Mouse (Mus musculus): ENCODE measurements around the gene Aig1. TPM values are rescaled to one million over a fixed set of nuclear protein-coding genes. Genes with fewer than 3 reads are reported as not detected.

Aig1 gene
- polyA plus RNA-seq, 1 experiment from 2014 or later, result 22.6 TPM

DNA sequence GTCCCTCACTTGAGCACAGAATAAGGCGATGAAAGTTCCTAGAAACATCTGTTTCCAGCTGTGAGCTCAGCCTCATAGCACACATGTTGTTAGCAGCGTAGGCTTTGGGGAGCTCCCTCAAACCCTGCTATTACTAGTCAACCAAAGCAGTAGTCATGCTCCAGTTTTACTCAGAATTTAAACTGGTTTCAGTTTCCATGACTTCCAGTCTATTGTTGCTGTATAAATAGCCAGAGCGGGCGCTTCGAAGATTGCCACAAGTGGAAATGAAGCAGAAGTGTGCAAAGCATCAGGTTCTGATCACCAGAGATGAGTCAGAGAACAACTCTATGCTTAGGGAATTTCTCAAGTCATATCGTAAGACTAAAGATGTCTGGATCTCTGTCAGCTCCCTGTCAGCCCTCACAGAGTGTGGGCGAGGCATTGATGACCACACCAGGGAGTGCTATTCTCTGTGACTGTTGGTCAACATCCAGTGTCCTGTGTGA, 36.2 kb downstream of the Aig1 start:
- Histone ChIP-seq H3K36me3 (replicated peaks; ENCODE audit: control insufficient read depth, insufficient read depth, low read depth, low read length) (no peaks in the 10 kb centered on the region), H3K9ac (replicated peaks; ENCODE audit: low read length) (no peak overlapping the region), H3K27me3 (ENCODE audit: control insufficient read depth, insufficient read depth, low read length) (no peaks in the 10 kb centered on the region), H3K9me3 (replicated peaks; ENCODE audit: control insufficient read depth, low read length) (no peaks in the 10 kb centered on the region), H3K4me2 (ENCODE audit: low read depth, low read length) (no peak overlapping the region), H3K4me1 (ENCODE audit: control insufficient read depth, insufficient read depth, low read length) (no peaks in the 10 kb centered on the region), H3K4me3 (ENCODE audit: low read depth, low read length) (no peak overlapping the region), H3K27ac (replicated peaks; ENCODE audit: low read depth, low read length) (no peak overlapping the region)
- DNase-seq (ENCODE audit: low spot score), result no peak
- 90% methylated on average over 7 of the region's 7 CpGs for WGBS
- ATAC-seq (replicated peaks; ENCODE audit: insufficient number of reproducible peaks, low FRiP score, low TSS enrichment, low read depth), result no peak

DNA sequence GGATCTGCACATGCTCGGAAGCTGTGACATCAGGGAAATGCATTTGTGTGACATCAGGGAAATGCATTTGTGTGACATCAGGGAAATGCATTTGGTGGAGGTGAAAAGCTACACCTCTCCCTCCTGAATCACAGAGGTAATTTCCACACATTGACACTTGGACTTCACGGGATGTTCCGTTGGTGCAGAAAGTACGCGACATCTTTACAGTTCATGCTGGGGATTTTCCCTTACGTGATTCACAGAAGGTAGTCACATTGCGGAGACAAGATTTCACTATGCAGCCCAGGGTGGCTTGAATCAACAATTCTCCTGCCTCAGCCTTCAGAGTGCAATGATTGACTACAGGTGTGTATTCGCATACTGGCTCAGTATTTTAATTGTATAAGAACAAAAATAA, 41.6 kb downstream of the Aig1 start:
- Histone ChIP-seq H3K27me3 (ENCODE audit: control insufficient read depth, insufficient read depth, low read length) (no peaks in the 10 kb centered on the region), H3K4me3 (ENCODE audit: low read depth, low read length) (no peak overlapping the region), H3K4me2 (ENCODE audit: low read depth, low read length) (no peak overlapping the region), H3K36me3 (replicated peaks; ENCODE audit: control insufficient read depth, insufficient read depth, low read depth, low read length) (no peaks in the 10 kb centered on the region), H3K9ac (replicated peaks; ENCODE audit: low read length) (no peak overlapping the region), H3K4me1 (ENCODE audit: control insufficient read depth, insufficient read depth, low read length) (no peaks in the 10 kb centered on the region), H3K9me3 (replicated peaks; ENCODE audit: control insufficient read depth, low read length) (no peaks in the 10 kb centered on the region), H3K27ac (replicated peaks; ENCODE audit: low read depth, low read length) (no peak overlapping the region)
- no peak for DNase-seq (ENCODE audit: low spot score)
- ATAC-seq (replicated peaks; ENCODE audit: insufficient number of reproducible peaks, low FRiP score, low TSS enrichment, low read depth), result no peak
- WGBS, result 90% methylated on average over 8 of the region's 8 CpGs

DNA sequence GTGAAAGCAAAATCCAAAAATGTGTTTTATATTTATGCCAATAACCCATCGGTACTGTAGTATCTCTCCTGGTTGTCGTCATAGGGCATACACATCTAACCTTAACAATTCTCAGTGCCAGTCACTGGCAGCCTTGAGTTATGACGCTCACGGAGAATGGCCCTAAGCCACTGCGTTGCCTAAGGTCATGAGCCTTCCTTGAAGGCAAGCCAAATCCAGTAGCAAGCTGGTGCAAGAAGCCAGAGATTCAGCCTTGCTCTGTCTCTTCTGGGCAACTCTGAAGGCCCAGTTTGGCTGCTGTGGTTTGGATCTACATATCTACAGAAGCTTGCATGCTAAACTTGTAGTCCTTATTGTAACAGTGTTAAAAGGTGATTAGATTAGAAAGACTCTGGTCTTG, 55.2 kb downstream of the Aig1 start:
- H3K9me3 ChIP-seq (replicated peaks; ENCODE audit: control insufficient read depth, low read length), result no peaks in the 10 kb centered on the region
- H3K4me1 ChIP-seq (ENCODE audit: control insufficient read depth, insufficient read depth, low read length), result no peaks in the 10 kb centered on the region
- no peak for DNase-seq (ENCODE audit: low spot score)
- no peak overlapping the region for H3K4me3 ChIP-seq (ENCODE audit: low read depth, low read length)
- no peak overlapping the region for H3K27ac ChIP-seq (replicated peaks; ENCODE audit: low read depth, low read length)
- 88% methylated on average over 5 of the region's 5 CpGs for WGBS
- ATAC-seq (replicated peaks; ENCODE audit: insufficient number of reproducible peaks, low FRiP score, low TSS enrichment, low read depth), result no peak
- H3K9ac ChIP-seq (replicated peaks; ENCODE audit: low read length), result no peak overlapping the region
- H3K4me2 ChIP-seq (ENCODE audit: low read depth, low read length), result no peak overlapping the region
- H3K27me3 ChIP-seq (ENCODE audit: control insufficient read depth, insufficient read depth, low read length), result no peaks in the 10 kb centered on the region
- no peaks in the 10 kb centered on the region for H3K36me3 ChIP-seq (replicated peaks; ENCODE audit: control insufficient read depth, insufficient read depth, low read depth, low read length)

DNA sequence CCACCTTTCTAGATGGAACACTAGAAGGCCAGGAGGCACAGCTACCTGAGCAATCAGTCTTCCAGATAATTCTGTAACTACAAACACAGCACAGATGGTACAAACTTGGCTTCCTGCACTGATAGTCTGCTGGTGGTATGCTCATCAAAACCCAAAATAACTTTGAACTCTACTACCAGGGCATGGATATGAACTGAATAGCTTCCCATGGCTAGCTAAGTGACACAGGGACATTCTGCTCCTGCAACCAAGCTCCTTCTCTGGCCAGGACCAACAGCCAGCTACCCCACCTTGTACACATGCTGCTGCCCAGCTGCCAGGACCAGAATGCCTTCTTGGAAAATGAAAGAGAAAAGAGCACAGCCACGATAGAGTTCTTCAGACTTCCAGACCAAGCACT, 60.5 kb downstream of the Aig1 start:
- H3K36me3 ChIP-seq (replicated peaks; ENCODE audit: control insufficient read depth, insufficient read depth, low read depth, low read length), result no peaks in the 10 kb centered on the region
- no peaks in the 10 kb centered on the region for H3K9me3 ChIP-seq (replicated peaks; ENCODE audit: control insufficient read depth, low read length)
- H3K27ac ChIP-seq (replicated peaks; ENCODE audit: low read depth, low read length), result no peak overlapping the region
- DNase-seq (ENCODE audit: low spot score) (no peak), ATAC-seq (replicated peaks; ENCODE audit: insufficient number of reproducible peaks, low FRiP score, low TSS enrichment, low read depth) (no peak)
- 78% methylated on average over 1 of the region's 1 CpGs for WGBS
- H3K4me2 ChIP-seq (ENCODE audit: low read depth, low read length), result no peak overlapping the region
- H3K9ac ChIP-seq (replicated peaks; ENCODE audit: low read length), result no peak overlapping the region
- no peaks in the 10 kb centered on the region for H3K4me1 ChIP-seq (ENCODE audit: control insufficient read depth, insufficient read depth, low read length)
- no peaks in the 10 kb centered on the region for H3K27me3 ChIP-seq (ENCODE audit: control insufficient read depth, insufficient read depth, low read length)
- no peak overlapping the region for H3K4me3 ChIP-seq (ENCODE audit: low read depth, low read length)

DNA sequence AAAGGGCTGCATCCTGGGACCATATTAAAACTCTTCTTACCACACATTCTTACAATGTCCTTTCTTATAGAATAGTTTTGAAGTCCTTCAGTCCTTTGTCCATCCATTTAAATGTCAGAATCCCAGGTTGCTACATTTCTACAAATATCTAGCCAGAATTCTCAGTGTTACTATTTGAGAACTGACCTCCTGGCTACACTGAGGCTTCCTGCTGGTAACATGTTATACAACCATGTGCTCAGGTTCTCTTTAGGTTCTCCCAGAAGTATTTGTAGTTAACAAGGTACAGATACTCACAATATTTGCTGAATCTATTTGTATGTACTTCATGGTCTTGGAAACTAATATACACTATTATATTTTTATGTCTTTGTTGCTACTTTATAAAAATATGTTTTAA, 62.0 kb downstream of the Aig1 start:
- no peaks in the 10 kb centered on the region for H3K36me3 ChIP-seq (replicated peaks; ENCODE audit: control insufficient read depth, insufficient read depth, low read depth, low read length)
- no peak overlapping the region for H3K27ac ChIP-seq (replicated peaks; ENCODE audit: low read depth, low read length)
- H3K27me3 ChIP-seq (ENCODE audit: control insufficient read depth, insufficient read depth, low read length), result no peaks in the 10 kb centered on the region
- ATAC-seq (replicated peaks; ENCODE audit: insufficient number of reproducible peaks, low FRiP score, low TSS enrichment, low read depth) (no peak), DNase-seq (ENCODE audit: low spot score) (no peak)
- H3K4me1 ChIP-seq (ENCODE audit: control insufficient read depth, insufficient read depth, low read length), result no peaks in the 10 kb centered on the region
- H3K4me2 ChIP-seq (ENCODE audit: low read depth, low read length), result no peak overlapping the region
- H3K4me3 ChIP-seq (ENCODE audit: low read depth, low read length), result no peak overlapping the region
- H3K9ac ChIP-seq (replicated peaks; ENCODE audit: low read length), result no peak overlapping the region
- no peaks in the 10 kb centered on the region for H3K9me3 ChIP-seq (replicated peaks; ENCODE audit: control insufficient read depth, low read length)

DNA sequence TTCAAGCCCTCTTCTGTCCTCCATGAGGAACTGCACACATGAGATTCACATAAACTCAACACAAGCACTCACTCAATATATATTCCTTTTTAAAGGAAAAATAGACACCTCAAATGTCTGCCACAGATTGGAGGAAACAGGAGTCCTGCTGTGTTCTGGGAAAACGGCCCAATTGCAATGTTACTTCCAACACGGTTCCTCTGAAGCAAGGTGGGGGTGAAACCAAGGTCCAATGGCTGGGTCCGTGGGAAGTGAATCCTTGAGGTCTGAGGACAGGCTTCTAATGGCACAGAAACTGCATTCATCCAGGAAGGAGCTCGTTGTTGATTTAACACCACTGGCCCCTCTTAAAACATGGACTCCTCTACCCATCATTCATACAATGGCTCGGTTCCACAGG, 67.5 kb downstream of the Aig1 start:
- Histone ChIP-seq H3K4me2 (ENCODE audit: low read depth, low read length) (no peak overlapping the region), H3K36me3 (replicated peaks; ENCODE audit: control insufficient read depth, insufficient read depth, low read depth, low read length) (no peaks in the 10 kb centered on the region), H3K27me3 (ENCODE audit: control insufficient read depth, insufficient read depth, low read length) (no peaks in the 10 kb centered on the region), H3K4me1 (ENCODE audit: control insufficient read depth, insufficient read depth, low read length) (no peaks in the 10 kb centered on the region), H3K9me3 (replicated peaks; ENCODE audit: control insufficient read depth, low read length) (no peaks in the 10 kb centered on the region), H3K4me3 (ENCODE audit: low read depth, low read length) (no peak overlapping the region), H3K27ac (replicated peaks; ENCODE audit: low read depth, low read length) (no peak overlapping the region), H3K9ac (replicated peaks; ENCODE audit: low read length) (no peak overlapping the region)
- WGBS, result 89% methylated on average over 5 of the region's 5 CpGs
- ATAC-seq (replicated peaks; ENCODE audit: insufficient number of reproducible peaks, low FRiP score, low TSS enrichment, low read depth) (no peak), DNase-seq (ENCODE audit: low spot score) (no peak)

DNA sequence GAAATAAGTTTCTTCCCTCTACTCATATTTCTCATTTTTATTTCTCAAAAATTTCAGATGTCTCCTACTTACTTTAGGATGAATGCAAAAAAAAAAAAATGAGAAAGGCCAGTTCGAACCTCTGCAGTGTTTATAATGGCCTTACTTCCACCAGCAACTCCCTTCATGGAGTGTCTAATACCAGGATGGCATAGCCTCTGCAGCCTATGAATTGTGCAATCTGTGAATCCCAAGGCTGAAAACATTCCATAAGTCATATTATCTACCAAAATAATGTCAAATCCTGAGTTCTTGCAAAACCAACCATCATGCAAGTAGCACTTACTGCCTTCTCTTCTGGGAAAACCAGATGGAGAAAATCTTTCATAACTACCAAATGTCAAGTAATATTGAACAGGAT, 75.3 kb downstream of the Aig1 start:
- H3K4me1 ChIP-seq (ENCODE audit: control insufficient read depth, insufficient read depth, low read length), result no peaks in the 10 kb centered on the region
- 91% methylated on average over 1 of the region's 1 CpGs for whole genome bisulfite sequencing

DNA sequence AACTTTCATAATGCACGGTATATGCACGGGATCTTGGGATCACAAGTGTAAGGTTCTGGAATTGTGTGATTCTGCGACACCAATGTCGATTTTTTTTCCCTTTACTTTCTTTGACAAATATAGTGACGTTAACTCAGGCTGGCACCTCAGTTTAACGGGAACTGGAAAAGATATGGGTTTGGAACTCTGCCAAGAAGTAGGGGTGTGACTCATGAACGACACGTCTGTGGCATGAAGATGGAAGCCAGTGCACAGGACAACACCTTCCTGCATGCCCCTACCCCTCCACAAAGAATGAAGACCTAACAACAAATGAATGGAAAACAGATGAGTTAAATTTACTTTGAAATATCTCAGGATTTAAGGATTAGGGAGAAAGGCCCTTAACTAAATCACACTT, 76.0 kb downstream of the Aig1 start:
- ATAC-seq (replicated peaks; ENCODE audit: insufficient number of reproducible peaks, low FRiP score, low TSS enrichment, low read depth), result no peak
- 90% methylated on average over 8 of the region's 8 CpGs for WGBS
- DNase-seq (ENCODE audit: low spot score), result no peak

More for the DNA sequence above, 75.3 kb downstream of the Aig1 start:
- Histone ChIP-seq H3K36me3 (replicated peaks; ENCODE audit: control insufficient read depth, insufficient read depth, low read depth, low read length) (no peaks in the 10 kb centered on the region), H3K4me2 (ENCODE audit: low read depth, low read length) (no peak overlapping the region), H3K9ac (replicated peaks; ENCODE audit: low read length) (no peak overlapping the region), H3K4me3 (ENCODE audit: low read depth, low read length) (no peak overlapping the region), H3K27ac (replicated peaks; ENCODE audit: low read depth, low read length) (no peak overlapping the region), H3K27me3 (ENCODE audit: control insufficient read depth, insufficient read depth, low read length) (no peaks in the 10 kb centered on the region), H3K9me3 (replicated peaks; ENCODE audit: control insufficient read depth, low read length) (no peaks in the 10 kb centered on the region)
- ATAC-seq (replicated peaks; ENCODE audit: insufficient number of reproducible peaks, low FRiP score, low TSS enrichment, low read depth), result no peak
- DNase-seq (ENCODE audit: low spot score), result no peak

More for the DNA sequence above, 76.0 kb downstream of the Aig1 start:
- no peaks in the 10 kb centered on the region for H3K36me3 ChIP-seq (replicated peaks; ENCODE audit: control insufficient read depth, insufficient read depth, low read depth, low read length)
- no peaks in the 10 kb centered on the region for H3K9me3 ChIP-seq (replicated peaks; ENCODE audit: control insufficient read depth, low read length)
- H3K4me2 ChIP-seq (ENCODE audit: low read depth, low read length), result no peak overlapping the region
- no peaks in the 10 kb centered on the region for H3K4me1 ChIP-seq (ENCODE audit: control insufficient read depth, insufficient read depth, low read length)
- H3K27me3 ChIP-seq (ENCODE audit: control insufficient read depth, insufficient read depth, low read length), result no peaks in the 10 kb centered on the region
- H3K9ac ChIP-seq (replicated peaks; ENCODE audit: low read length), result no peak overlapping the region
- no peak overlapping the region for H3K4me3 ChIP-seq (ENCODE audit: low read depth, low read length)
- no peak overlapping the region for H3K27ac ChIP-seq (replicated peaks; ENCODE audit: low read depth, low read length)
